Mouse (Mus musculus) forebrain, embryonic 14.5 days (tissue): ENCODE measurements around the gene Cdc123. TPM values are rescaled to one million over a fixed set of nuclear protein-coding genes. Genes with fewer than 3 reads are reported as not detected.

ENCODE experiments used
- ATAC-seq: fragments of 200-750 bp; cut with Nextera tagmentation; 2 replicates; pipeline ENCODE4 v1.8.0; 2017; ENCODE audit warnings: mild to moderate bottlenecking, moderate library complexity
- DNase-seq: peaks from one replicate; pipeline ENCODE4 v3.0.0-alpha.2; 2015; ENCODE audit warnings: low spot score
- H3K27ac ChIP-seq: fragments of 300-500 bp; sonication (generic); 2 replicates; pipeline ENCODE4 v1.5.1; 2014; ENCODE audit warnings: low read depth, mild to moderate bottlenecking, control low read depth, low read length, moderate library complexity
- H3K27me3 ChIP-seq: fragments of 300-500 bp; sonication (generic); replicated peaks from 2 replicates; pipeline ENCODE4 v1.6.1; 2014; ENCODE audit warnings: low read length, control low read depth, mixed read lengths; ENCODE audit not compliant: control insufficient read depth, insufficient read depth
- H3K36me3 ChIP-seq: fragments of 300-500 bp; sonication (generic); 2 replicates; pipeline ENCODE4 v1.6.1; 2014; ENCODE audit warnings: low read length, control low read depth; ENCODE audit not compliant: control insufficient read depth, insufficient read depth
- H3K4me1 ChIP-seq: fragments of 300-500 bp; sonication (generic); 2 replicates; pipeline ENCODE4 v1.6.1; 2014; ENCODE audit warnings: antibody characterized with exemption, low read length, control low read depth; ENCODE audit not compliant: control insufficient read depth, insufficient read depth
- H3K4me2 ChIP-seq: fragments of 300-500 bp; sonication (generic); 2 replicates; pipeline ENCODE4 v1.6.1; 2014; ENCODE audit warnings: mild to moderate bottlenecking, control low read depth, low read length
- H3K4me3 ChIP-seq: fragments of 300-500 bp; sonication (generic); 2 replicates; pipeline ENCODE4 v1.5.1; 2014; ENCODE audit warnings: low read depth, low read length, control low read depth
- H3K9ac ChIP-seq: fragments of 300-500 bp; sonication (generic); 2 replicates; pipeline ENCODE4 v1.6.1; 2014; ENCODE audit warnings: mild to moderate bottlenecking, low read length, control low read depth, moderate library complexity
- H3K9me3 ChIP-seq: fragments of 300-500 bp; sonication (generic); replicated peaks from 2 replicates; pipeline ENCODE4 v1.6.1; 2016; ENCODE audit warnings: low read length, control low read depth, mixed read lengths; ENCODE audit not compliant: control insufficient read depth
- WGBS: fragments of 180-500 bp; shearing (Covaris S2); extraction: QIAGEN DNeasy Blood & Tissue Kit; methylation state at CpG from one replicate; pipeline ENCODE4 v1.1.7; 2014; 5-methylcytosine and 5-hydroxymethylcytosine counted together
- polyA plus RNA-seq: library from polyadenylated mRNA; unstranded; fragments of >200 nt; fragmentation: Nextera tagmentation; extraction: Ambion mirVana; gene quantifications from 2 replicates; pipeline ENCODE4 v1.2.1, GENCODE M21; 2014

The Cdc123 gene
- polyA plus RNA-seq: 278 and 301 TPM in 2 replicates

DNA sequence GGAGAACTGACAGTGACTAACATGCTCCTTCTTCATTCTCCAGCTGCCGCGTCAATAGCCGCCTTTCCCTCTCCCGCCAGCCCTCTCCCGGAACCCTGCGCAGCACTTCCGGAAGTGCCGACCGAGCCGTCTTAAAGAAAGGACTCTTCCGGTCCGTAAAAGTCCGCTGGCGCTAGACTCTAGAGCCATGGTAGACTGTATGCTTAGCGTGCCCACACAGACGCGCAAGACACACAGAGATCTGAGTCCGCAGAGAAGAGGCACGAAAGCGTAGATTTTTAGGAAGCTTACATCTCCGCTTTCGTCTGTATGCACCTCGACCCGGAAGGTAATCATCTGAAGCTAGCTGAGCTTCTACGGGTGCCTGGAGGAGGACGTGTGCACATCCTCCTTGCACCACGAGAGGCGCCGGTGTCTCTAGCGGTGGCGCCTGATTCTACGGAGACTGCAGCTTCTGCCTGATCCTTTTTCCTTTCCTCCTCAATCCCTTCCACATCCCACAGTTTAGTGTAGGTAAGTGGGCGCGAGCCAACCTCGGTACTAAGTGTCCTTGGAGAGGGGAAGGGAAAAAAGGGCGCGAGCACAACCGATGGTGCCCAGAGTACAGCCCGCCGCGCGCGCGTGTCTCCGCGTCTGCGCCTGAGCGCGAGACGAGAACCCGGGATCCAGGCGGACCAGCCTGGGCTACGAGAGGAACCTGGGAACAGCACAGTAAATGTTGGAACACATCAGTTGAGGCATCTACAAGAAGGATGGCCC is at the start of gene Cdc123, which contains the start of gene Nudt5:
Cdc123 (minus strand) TSS at position 292 of the 759 bp plus-strand sequence.
Nudt5 (plus strand) TSS at position 147 of the 759 bp plus-strand sequence.
- WGBS: under 1% methylated on average over 53 of the region's 53 CpGs

DNA sequence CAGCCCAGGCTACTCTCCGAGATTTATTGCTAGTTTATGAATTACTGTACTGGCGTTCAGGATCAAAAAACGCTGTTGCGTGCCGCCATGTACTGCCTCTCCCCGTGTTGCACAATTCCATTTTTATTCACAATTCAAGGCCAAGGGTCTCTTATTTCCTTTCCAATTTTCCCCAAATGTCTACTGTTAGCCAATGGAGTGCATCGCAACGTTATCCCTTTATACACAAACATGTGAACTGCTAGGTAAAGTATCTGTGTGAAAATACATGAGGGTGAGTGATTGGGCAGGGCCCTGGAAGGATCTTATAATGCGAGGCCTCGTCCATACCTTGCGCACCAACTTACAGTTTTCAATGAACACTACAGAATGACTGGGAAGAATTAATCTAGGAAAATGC is 49.3 kb upstream of the Cdc123 start:
- WGBS: 44% methylated on average over 11 of the region's 11 CpGs
- Histone ChIP-seq H3K4me3 (peak overlapping the region; percentile 89), H3K27me3 (no peaks in the 10 kb centered on the region), H3K9ac (peak overlapping the region; percentile 92), H3K9me3 (no peaks in the 10 kb centered on the region), H3K4me1 (peaks cover 9% of the 10 kb centered on the region; the same call in 1 of the 2 replicates), H3K27ac (no peak overlapping the region), H3K4me2 (peak overlapping the region; percentile 53), H3K36me3 (peaks cover 20% of the 10 kb centered on the region)
- DNase-seq: peak; percentile 9
- no peak for ATAC-seq

More for the DNA sequence above, at the start of gene Cdc123, which contains the start of gene Nudt5:
- ATAC-seq (peak; percentile 99), DNase-seq (peak; percentile 98)
- H3K4me2 ChIP-seq: peak within 1 kb of the TSS; percentile 67
- peak within 1 kb of the TSS; percentile 89 for H3K27ac ChIP-seq
- peaks cover 12% of the 10 kb centered on the region for H3K4me1 ChIP-seq
- H3K9ac ChIP-seq: peak within 1 kb of the TSS; percentile 87
- peak within 1 kb of the TSS; percentile 67 for H3K4me3 ChIP-seq
- peaks cover 19% of the 10 kb centered on the region for H3K36me3 ChIP-seq
- no peaks in the 10 kb centered on the region for H3K9me3 ChIP-seq
- no peaks in the 10 kb centered on the region for H3K27me3 ChIP-seq

DNA sequence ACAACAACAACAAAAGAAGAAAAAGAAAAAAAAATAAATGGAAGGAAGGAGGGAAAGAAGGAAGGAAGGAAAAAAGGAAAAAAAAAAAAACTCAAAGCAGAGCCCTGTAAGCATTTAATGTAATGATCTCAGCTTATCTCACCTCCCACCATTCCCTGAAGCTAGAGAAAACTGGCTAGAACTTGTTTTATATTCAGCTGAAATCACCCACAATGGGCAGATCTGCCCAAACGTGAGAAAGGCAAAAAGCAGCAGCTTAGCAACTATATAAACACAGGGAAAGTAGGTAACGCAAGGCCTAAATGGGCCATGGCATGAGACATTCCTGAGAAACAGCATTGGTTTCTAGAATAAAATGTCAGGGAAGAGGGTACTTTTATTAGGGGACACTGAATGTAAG is 44.4 kb upstream of the Cdc123 start:
- peaks cover 8% of the 10 kb centered on the region; the same call in 1 of the 2 replicates for H3K4me1 ChIP-seq
- no peak for DNase-seq
- no peaks in the 10 kb centered on the region for H3K27me3 ChIP-seq
- no peak overlapping the region for H3K4me3 ChIP-seq
- 74% methylated on average over 2 of the region's 2 CpGs for WGBS
- peaks cover 62% of the 10 kb centered on the region for H3K36me3 ChIP-seq
- no peak for ATAC-seq
- H3K9ac ChIP-seq: no peak overlapping the region
- no peak overlapping the region for H3K27ac ChIP-seq
- H3K4me2 ChIP-seq: no peak overlapping the region
- no peaks in the 10 kb centered on the region for H3K9me3 ChIP-seq

DNA sequence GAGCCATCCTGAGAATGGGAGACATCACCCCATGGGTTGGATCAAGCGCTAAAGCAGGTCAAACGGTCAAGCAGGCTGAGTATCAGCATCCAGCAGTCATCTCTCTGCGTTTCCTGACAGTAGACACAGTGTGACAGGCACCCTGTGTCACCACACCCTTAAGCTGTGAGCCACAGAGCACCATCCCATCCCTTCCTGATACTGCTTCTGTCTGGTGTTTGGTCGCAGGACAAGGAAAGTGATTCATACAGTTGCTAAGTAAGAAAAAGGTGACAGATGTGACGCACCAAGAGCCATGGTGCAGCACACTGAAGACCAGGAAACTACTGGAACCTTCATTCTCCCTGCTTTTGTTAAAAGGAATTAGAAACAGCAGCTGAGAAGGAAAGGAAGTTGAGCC is 43.9 kb upstream of the Cdc123 start:
- Histone ChIP-seq H3K36me3 (peaks cover 64% of the 10 kb centered on the region), H3K9me3 (no peaks in the 10 kb centered on the region), H3K9ac (no peak overlapping the region), H3K4me3 (no peak overlapping the region), H3K27me3 (no peaks in the 10 kb centered on the region), H3K4me1 (0 out of 2 replicates have a peak, but pooled peaks cover 4% of the 10 kb centered on the region), H3K27ac (no peak overlapping the region), H3K4me2 (no peak overlapping the region)
- ATAC-seq (no peak), DNase-seq (no peak)
- 94% methylated on average over 5 of the region's 5 CpGs for WGBS

DNA sequence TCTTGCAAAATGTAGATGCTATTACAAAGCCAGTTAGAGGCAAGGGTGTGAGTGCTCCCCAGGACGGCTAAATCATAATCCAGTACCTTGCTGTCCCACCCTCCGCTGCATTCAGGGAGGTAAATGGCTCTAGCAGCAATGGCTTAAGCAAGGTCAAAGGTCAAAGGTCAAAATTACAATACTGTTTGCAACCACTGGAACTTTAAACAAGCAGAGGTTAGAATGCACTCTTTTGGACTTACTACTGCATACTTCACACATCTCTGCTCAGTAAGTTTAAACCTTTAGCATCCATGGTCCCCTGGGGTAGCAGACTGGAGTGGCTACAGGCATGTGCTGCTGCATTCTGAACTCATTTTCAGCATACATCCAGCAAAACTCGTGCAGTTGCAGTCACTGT is 32.5 kb upstream of the Cdc123 start:
- Histone ChIP-seq H3K27ac (no peak overlapping the region), H3K27me3 (no peaks in the 10 kb centered on the region), H3K9me3 (no peaks in the 10 kb centered on the region), H3K36me3 (peaks cover 77% of the 10 kb centered on the region), H3K9ac (no peak overlapping the region), H3K4me3 (no peak overlapping the region), H3K4me2 (no peak overlapping the region), H3K4me1 (no peaks in the 10 kb centered on the region)
- no peak for DNase-seq
- 80% methylated on average over 3 of the region's 3 CpGs for WGBS
- no peak for ATAC-seq

DNA sequence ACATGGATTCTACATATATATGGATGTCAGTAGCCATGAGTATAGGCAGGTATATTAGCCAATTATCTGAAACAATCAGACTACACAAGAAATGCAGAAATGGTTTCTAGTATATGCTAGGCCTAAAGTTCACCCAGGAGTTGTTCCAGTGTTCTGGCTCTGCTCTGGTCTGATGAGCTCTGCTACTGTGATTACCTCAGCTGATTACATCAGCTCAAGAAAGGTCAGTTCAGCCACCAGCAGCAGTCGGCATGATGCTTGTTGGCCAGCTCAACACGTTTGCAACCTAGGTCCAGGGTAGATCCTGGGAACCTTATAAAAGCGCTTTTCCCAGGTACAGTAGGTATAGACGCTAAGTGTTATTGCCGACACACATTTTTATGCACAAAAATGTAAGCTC is 24.8 kb upstream of the Cdc123 start:
- no peak overlapping the region for H3K4me3 ChIP-seq

DNA sequence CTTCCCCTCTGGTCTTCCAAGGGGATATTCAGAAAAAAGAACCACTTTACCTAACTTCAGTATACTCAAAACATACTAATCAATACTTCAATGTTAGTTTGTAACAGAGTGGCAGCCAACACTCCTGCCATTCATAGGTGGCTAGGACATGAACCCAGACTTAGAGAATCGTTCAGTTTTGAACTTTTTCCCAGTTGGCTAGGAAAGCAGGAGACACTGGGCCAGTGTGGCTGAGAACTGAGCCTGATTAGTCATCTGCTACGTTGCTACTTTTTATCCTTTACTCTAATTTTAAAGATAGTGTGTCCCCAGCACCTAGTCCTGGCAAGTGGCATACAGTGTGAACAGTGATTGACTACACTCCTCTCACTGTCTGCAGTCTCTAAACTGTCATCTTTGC is 22.7 kb upstream of the Cdc123 start:
- no peaks in the 10 kb centered on the region for H3K27me3 ChIP-seq
- WGBS: 89% methylated on average over 2 of the region's 2 CpGs
- ATAC-seq: no peak
- H3K9ac ChIP-seq: no peak overlapping the region
- no peak overlapping the region for H3K4me3 ChIP-seq
- peaks cover 67% of the 10 kb centered on the region for H3K36me3 ChIP-seq
- no peaks in the 10 kb centered on the region for H3K4me1 ChIP-seq
- H3K9me3 ChIP-seq: no peaks in the 10 kb centered on the region
- no peak overlapping the region for H3K27ac ChIP-seq
- H3K4me2 ChIP-seq: no peak overlapping the region
- no peak for DNase-seq

More for the DNA sequence above, 24.8 kb upstream of the Cdc123 start:
- Histone ChIP-seq H3K27me3 (no peaks in the 10 kb centered on the region), H3K27ac (no peak overlapping the region), H3K9ac (no peak overlapping the region), H3K36me3 (peaks cover 64% of the 10 kb centered on the region), H3K4me1 (no peaks in the 10 kb centered on the region), H3K9me3 (no peaks in the 10 kb centered on the region), H3K4me2 (no peak overlapping the region)
- ATAC-seq (no peak), DNase-seq (no peak)
- 94% methylated on average over 5 of the region's 5 CpGs for WGBS

DNA sequence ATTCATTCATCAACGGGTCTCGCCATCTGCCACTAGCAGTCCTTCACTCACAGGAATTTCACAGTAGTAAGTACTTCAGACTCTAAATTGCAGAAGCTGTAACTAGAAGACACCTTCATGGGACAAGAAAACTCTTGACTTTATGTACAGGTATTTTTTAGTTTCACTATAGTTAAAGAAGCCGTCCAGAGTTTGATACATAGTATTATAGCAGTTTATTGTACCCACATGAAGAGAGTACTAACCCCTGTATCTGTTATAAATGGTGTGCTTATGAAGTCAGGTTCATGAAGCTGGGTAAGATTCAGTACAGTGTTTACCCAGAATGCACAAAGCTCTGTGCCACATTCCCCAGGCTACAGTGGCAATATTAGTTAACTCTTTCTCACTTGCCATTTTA is 17.9 kb upstream of the Cdc123 start, which contains the start of gene Gm13199:
Gm13199 (minus strand) TSS at position 101 of the 400 bp plus-strand sequence.
- WGBS: 88% methylated on average over 3 of the region's 3 CpGs
- Histone ChIP-seq H3K9ac (no peak within 1 kb of the TSS), H3K36me3 (peaks cover 70% of the 10 kb centered on the region)

DNA sequence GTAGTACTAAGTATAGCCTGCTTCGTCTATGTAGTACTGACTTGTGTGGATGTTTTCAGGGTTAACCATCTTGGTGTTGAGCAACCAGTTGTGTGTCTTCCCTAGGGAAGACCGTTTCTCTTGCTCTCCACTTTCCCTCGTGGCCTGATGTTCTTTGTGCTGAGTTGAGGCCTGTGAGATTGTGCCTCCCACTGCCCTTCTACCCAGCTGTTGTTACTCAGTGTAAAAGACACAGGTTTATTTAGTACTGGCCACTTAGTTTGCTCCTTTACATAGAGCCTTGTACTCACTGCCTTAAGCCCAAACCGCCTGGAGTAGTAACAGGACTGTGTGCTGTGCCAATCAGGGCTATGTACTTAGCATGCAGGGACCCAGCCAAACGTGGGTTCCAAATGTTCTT is 6.9 kb upstream of the Cdc123 start:
- Histone ChIP-seq H3K9ac (no peak overlapping the region), H3K4me3 (no peak overlapping the region), H3K4me2 (no peak overlapping the region), H3K36me3 (peaks cover 6% of the 10 kb centered on the region), H3K4me1 (no peaks in the 10 kb centered on the region), H3K9me3 (no peaks in the 10 kb centered on the region), H3K27me3 (no peaks in the 10 kb centered on the region), H3K27ac (no peak overlapping the region)
- WGBS: 88% methylated on average over 5 of the region's 5 CpGs
- ATAC-seq: no peak
- DNase-seq: no peak

More for the DNA sequence above, 17.9 kb upstream of the Cdc123 start, which contains the start of gene Gm13199:
- H3K9me3 ChIP-seq: no peaks in the 10 kb centered on the region
- no peak within 1 kb of the TSS for H3K4me2 ChIP-seq
- ATAC-seq (no peak), DNase-seq (no peak)
- no peak within 1 kb of the TSS for H3K4me3 ChIP-seq
- no peaks in the 10 kb centered on the region for H3K27me3 ChIP-seq
- no peak within 1 kb of the TSS for H3K27ac ChIP-seq
- no peaks in the 10 kb centered on the region for H3K4me1 ChIP-seq
